Mouse (Mus musculus): ENCODE results near the gene Foxk1. TPM values are rescaled to one million over a fixed set of nuclear protein-coding genes. Genes with fewer than 3 reads are reported as not detected.

The Foxk1 gene
- polyA plus RNA-seq, 2 experiments, result 6.0 to 18.6 TPM

DNA sequence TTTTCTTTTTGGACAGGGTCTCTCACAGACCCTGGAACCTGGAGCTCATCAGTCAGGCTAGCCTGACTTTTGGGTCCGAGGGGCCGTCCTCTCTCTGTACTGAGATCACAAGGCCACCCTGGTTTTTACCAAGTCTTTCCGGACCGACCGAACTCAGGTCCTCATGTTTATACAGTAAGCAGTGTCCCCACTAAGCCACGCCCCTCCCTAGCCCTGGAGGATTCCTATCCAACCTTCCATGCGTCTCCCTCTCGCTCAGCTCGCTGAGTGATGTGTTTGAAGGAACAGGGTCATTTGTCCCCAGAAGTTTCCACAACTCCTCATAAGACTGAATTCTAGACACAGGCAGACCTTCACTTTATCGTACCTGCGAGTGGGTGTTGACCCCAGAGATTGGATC lies 5.6 kb downstream of the Foxk1 start:
- 75% methylated on average over 11 of the region's 11 CpGs for WGBS
- ATAC-seq (ENCODE audit: low FRiP score, low read depth) (no peak), DNase-seq (ENCODE audit: low spot score) (no peak)
- Histone ChIP-seq H3K9ac (ENCODE audit: low read depth, low read length, severe bottlenecking) (no peak overlapping the region), H3K4me3 (replicated peaks; ENCODE audit: low read length) (no peak overlapping the region), H3K27ac (replicated peaks; ENCODE audit: low read depth, low read length) (no peak overlapping the region), H3K9me3 (ENCODE audit: control insufficient read depth, low read length) (no peaks in the 10 kb centered on the region), H3K36me3 (ENCODE audit: control insufficient read depth, insufficient read depth, low read length) (peaks cover 10% of the 10 kb centered on the region), H3K4me2 (replicated peaks; ENCODE audit: low read depth, low read length, severe bottlenecking) (no peak overlapping the region), H3K4me1 (ENCODE audit: control insufficient read depth, insufficient read depth, low read length) (peaks cover 34% of the 10 kb centered on the region), H3K27me3 (ENCODE audit: control insufficient read depth, insufficient read depth, low read length) (no peaks in the 10 kb centered on the region)
- TF ChIP-seq POLR2A (IDR thresholded peaks at IDR 0.05; ENCODE audit: borderline replicate concordance, extremely low read depth, insufficient read depth, insufficient read length), result no peak

DNA sequence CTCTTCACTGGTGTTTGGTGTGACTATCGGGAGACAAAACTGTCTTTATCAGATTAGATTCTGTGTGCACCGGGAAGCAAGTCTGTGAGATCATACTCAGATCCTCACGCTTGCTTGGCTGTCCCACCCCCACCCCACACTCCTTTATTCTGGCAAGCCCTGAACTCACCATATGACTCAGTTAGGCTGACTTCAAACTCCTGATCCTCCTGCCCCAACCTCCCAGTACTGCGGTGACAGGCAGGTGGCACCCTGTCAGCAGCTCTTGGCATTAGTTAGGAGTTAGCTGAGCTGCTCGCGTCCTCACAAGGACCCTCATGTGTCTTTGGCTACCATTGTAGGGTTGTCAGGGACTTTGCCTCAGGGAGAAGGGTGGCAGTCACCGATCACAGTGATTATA lies 6.1 kb downstream of the Foxk1 start:
- Histone ChIP-seq H3K4me2 (replicated peaks; ENCODE audit: low read depth, low read length, severe bottlenecking) (no peak overlapping the region), H3K36me3 (ENCODE audit: control insufficient read depth, insufficient read depth, low read length) (peaks cover 10% of the 10 kb centered on the region), H3K27me3 (ENCODE audit: control insufficient read depth, insufficient read depth, low read length) (no peaks in the 10 kb centered on the region), H3K27ac (replicated peaks; ENCODE audit: low read depth, low read length) (no peak overlapping the region), H3K4me1 (ENCODE audit: control insufficient read depth, insufficient read depth, low read length) (peaks cover 35% of the 10 kb centered on the region), H3K4me3 (replicated peaks; ENCODE audit: low read length) (no peak overlapping the region), H3K9me3 (ENCODE audit: control insufficient read depth, low read length) (no peaks in the 10 kb centered on the region), H3K9ac (ENCODE audit: low read depth, low read length, severe bottlenecking) (no peak overlapping the region)
- DNase-seq (ENCODE audit: low spot score), result no peak
- TF ChIP-seq POLR2A (IDR thresholded peaks at IDR 0.05; ENCODE audit: borderline replicate concordance, extremely low read depth, insufficient read depth, insufficient read length), result no peak
- ATAC-seq (ENCODE audit: low FRiP score, low read depth), result no peak
- WGBS, result 87% methylated on average over 7 of the region's 7 CpGs

DNA sequence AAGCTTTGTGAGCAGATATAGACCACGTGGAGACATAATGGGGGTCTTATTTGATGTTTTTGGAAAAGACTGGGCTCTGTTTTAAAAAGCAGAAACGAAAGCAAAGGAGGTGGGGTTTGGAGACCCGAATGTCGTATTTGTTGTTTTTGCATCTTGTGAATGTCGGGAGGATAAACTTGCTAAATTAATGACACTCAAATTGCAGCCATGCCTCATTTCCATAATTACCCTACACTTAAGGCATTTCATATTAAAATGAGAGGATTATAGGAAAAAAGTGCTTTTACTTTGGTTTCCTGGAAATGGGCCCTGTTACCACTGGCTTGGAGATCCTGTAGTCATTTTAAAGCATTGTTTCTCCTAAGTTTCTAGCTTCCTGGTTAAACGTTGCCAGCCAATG lies 7.9 kb downstream of the Foxk1 start:
- peaks cover 35% of the 10 kb centered on the region for H3K4me1 ChIP-seq (ENCODE audit: control insufficient read depth, insufficient read depth, low read length)

DNA sequence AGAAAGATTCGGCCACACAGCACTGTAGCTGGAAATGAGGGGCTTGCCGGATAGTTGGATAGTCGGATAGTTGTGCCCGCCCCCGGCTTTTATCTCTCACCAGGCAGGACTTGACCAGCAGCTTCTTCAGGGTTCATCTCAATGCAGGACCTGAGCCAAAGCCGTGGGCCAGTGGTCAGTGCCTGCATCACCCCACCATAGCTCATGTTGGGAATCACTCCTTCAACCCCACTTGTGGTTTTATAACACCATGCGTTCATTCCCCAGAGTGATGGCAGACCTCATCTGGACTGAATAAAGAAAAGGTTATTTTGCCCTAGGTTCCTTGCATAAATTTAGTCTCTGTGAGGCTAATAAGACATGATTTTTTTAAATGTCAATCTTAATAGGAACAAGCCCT lies 9.1 kb downstream of the Foxk1 start:
- no peak for DNase-seq (ENCODE audit: low spot score)
- 28% methylated on average over 7 of the region's 7 CpGs for WGBS
- H3K27ac ChIP-seq (replicated peaks; ENCODE audit: low read depth, low read length), result no peak overlapping the region

More for the DNA sequence above, 7.9 kb downstream of the Foxk1 start:
- Histone ChIP-seq H3K4me3 (replicated peaks; ENCODE audit: low read length) (no peak overlapping the region), H3K27ac (replicated peaks; ENCODE audit: low read depth, low read length) (0 out of 2 replicates have a peak overlapping the region, but pooled peaks have one; percentile 26), H3K9me3 (ENCODE audit: control insufficient read depth, low read length) (no peaks in the 10 kb centered on the region), H3K27me3 (ENCODE audit: control insufficient read depth, insufficient read depth, low read length) (no peaks in the 10 kb centered on the region), H3K9ac (ENCODE audit: low read depth, low read length, severe bottlenecking) (no peak overlapping the region), H3K4me2 (replicated peaks; ENCODE audit: low read depth, low read length, severe bottlenecking) (no peak overlapping the region), H3K36me3 (ENCODE audit: control insufficient read depth, insufficient read depth, low read length) (peaks cover 10% of the 10 kb centered on the region)
- TF ChIP-seq POLR2A (IDR thresholded peaks at IDR 0.05; ENCODE audit: borderline replicate concordance, extremely low read depth, insufficient read depth, insufficient read length), result no peak
- ATAC-seq (ENCODE audit: low FRiP score, low read depth) (no peak), DNase-seq (ENCODE audit: low spot score) (no peak)
- WGBS, result 64% methylated on average over 6 of the region's 6 CpGs

DNA sequence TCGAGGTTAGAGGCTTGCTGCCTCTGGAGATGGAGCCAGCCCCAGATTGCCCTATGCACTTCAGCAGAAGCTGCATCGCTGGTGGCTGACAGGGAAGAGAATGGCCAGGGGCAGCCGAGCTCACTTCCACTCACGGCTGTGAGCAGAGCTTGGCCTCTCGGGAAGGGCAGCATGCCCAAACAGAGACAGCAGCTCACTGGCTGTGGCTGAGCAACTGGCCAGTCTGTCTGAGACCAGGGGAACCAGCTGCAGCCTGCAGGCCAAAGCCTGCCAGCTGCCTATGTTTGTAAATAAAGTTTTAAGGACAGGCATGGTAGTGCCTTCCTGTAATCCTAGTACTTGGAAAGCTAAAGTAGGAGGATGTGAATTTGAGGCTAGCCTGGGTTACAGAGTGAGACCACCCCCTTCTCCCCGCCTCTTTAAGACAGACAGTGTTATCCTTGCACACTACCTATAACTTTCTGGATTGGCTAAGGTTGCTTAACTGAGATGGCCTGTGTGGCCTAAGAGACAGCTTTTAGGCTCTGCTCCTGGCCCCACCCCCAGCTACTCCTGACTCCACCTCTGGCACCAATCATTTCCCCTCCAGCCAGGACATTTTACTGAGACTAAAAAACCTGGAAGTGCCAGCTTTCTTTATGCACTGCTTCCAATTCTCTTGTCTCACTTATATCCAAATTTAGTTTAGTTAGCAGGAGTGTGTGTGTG lies 11.5 kb downstream of the Foxk1 start:
- no peaks in the 10 kb centered on the region for H3K9me3 ChIP-seq (ENCODE audit: control insufficient read depth, low read length)
- WGBS, result 44% methylated on average over 6 of the region's 6 CpGs
- H3K9ac ChIP-seq (ENCODE audit: low read depth, low read length, severe bottlenecking), result no peak overlapping the region
- ATAC-seq (ENCODE audit: low FRiP score, low read depth) (peak; percentile 35; the same call in 1 of the 2 replicates), DNase-seq (ENCODE audit: low spot score) (no peak)
- H3K27me3 ChIP-seq (ENCODE audit: control insufficient read depth, insufficient read depth, low read length), result no peaks in the 10 kb centered on the region
- H3K36me3 ChIP-seq (ENCODE audit: control insufficient read depth, insufficient read depth, low read length), result peaks cover 4% of the 10 kb centered on the region; the same call in 1 of the 2 replicates
- peaks cover 40% of the 10 kb centered on the region for H3K4me1 ChIP-seq (ENCODE audit: control insufficient read depth, insufficient read depth, low read length)
- no peak for TF ChIP-seq POLR2A (IDR thresholded peaks at IDR 0.05; ENCODE audit: borderline replicate concordance, extremely low read depth, insufficient read depth, insufficient read length)
- H3K4me3 ChIP-seq (replicated peaks; ENCODE audit: low read length), result no peak overlapping the region
- H3K4me2 ChIP-seq (replicated peaks; ENCODE audit: low read depth, low read length, severe bottlenecking), result no peak overlapping the region
- H3K27ac ChIP-seq (replicated peaks; ENCODE audit: low read depth, low read length), result 0 out of 2 replicates have a peak overlapping the region, but pooled peaks have one; percentile 13

More for the DNA sequence above, 9.1 kb downstream of the Foxk1 start:
- H3K4me3 ChIP-seq (replicated peaks; ENCODE audit: low read length), result no peak overlapping the region
- peaks cover 9% of the 10 kb centered on the region for H3K36me3 ChIP-seq (ENCODE audit: control insufficient read depth, insufficient read depth, low read length)
- H3K9ac ChIP-seq (ENCODE audit: low read depth, low read length, severe bottlenecking), result no peak overlapping the region
- no peak for TF ChIP-seq POLR2A (IDR thresholded peaks at IDR 0.05; ENCODE audit: borderline replicate concordance, extremely low read depth, insufficient read depth, insufficient read length)
- no peaks in the 10 kb centered on the region for H3K27me3 ChIP-seq (ENCODE audit: control insufficient read depth, insufficient read depth, low read length)
- ATAC-seq (ENCODE audit: low FRiP score, low read depth), result no peak
- no peaks in the 10 kb centered on the region for H3K9me3 ChIP-seq (ENCODE audit: control insufficient read depth, low read length)
- no peak overlapping the region for H3K4me2 ChIP-seq (replicated peaks; ENCODE audit: low read depth, low read length, severe bottlenecking)
- H3K4me1 ChIP-seq (ENCODE audit: control insufficient read depth, insufficient read depth, low read length), result peaks cover 40% of the 10 kb centered on the region
